Mouse (Mus musculus): ENCODE data around the gene Dmbx1. TPM values are rescaled to one million over a fixed set of nuclear protein-coding genes. Genes with fewer than 3 reads are reported as not detected.

Gene Dmbx1
- polyA plus RNA-seq, 1 experiment from 2014 or later, result not detected

- Histone ChIP-seq H3K4me1 (replicated peaks) (0 out of 2 replicates have a peak, but pooled peaks cover 16% of the 10 kb centered on the region), H3K27ac (ENCODE audit: poor library complexity, severe bottlenecking) (no peak overlapping the region), H3K9ac (no peak overlapping the region), H3K36me3 (no peaks in the 10 kb centered on the region), H3K4me3 (no peak overlapping the region; the same call in 1 of the 2 replicates), H3K9me3 (replicated peaks) (no peaks in the 10 kb centered on the region), H3K27me3 (replicated peaks) (peaks cover 96% of the 10 kb centered on the region), H3K4me2 (0 out of 2 replicates have a peak overlapping the region, but pooled peaks have one; percentile 3)
- ATAC-seq (ENCODE audit: insufficient number of reproducible peaks, low FRiP score), result no peak
- 19% methylated on average over 6 of the region's 6 CpGs for WGBS
Observed at GRCm38 (mm10) chr4:115963751-115964150, 24.0 kb upstream of the Dmbx1 start.

- peak overlapping the region; percentile 68 for H3K9ac ChIP-seq
- under 1% methylated on average over 79 of the region's 79 CpGs for WGBS
- H3K4me1 ChIP-seq (replicated peaks), result 0 out of 2 replicates have a peak, but pooled peaks cover 16% of the 10 kb centered on the region
- no peaks in the 10 kb centered on the region for H3K36me3 ChIP-seq
- H3K27ac ChIP-seq (ENCODE audit: poor library complexity, severe bottlenecking), result no peak overlapping the region
- peak; percentile 40 for ATAC-seq (ENCODE audit: insufficient number of reproducible peaks, low FRiP score)
- H3K9me3 ChIP-seq (replicated peaks), result no peaks in the 10 kb centered on the region
- H3K4me3 ChIP-seq, result peak overlapping the region; percentile 55
- H3K27me3 ChIP-seq (replicated peaks), result peaks cover 95% of the 10 kb centered on the region
- H3K4me2 ChIP-seq, result peak overlapping the region; percentile 93
Observed at GRCm38 (mm10) chr4:115962671-115963412, 23.1 kb upstream of the Dmbx1 start.

GRCm38 (mm10) chr4:115961991-115962390, 22.3 kb upstream of the Dmbx1 start:
- H3K27ac ChIP-seq (ENCODE audit: poor library complexity, severe bottlenecking), result no peak overlapping the region
- ATAC-seq (ENCODE audit: insufficient number of reproducible peaks, low FRiP score), result no peak
- H3K4me2 ChIP-seq, result no peak overlapping the region
- no peak overlapping the region for H3K4me3 ChIP-seq
- no peak overlapping the region for H3K9ac ChIP-seq
- H3K36me3 ChIP-seq, result no peaks in the 10 kb centered on the region
- 0 out of 2 replicates have a peak, but pooled peaks cover 16% of the 10 kb centered on the region for H3K4me1 ChIP-seq (replicated peaks)
- peaks cover 95% of the 10 kb centered on the region for H3K27me3 ChIP-seq (replicated peaks)
- 18% methylated on average over 7 of the region's 7 CpGs for WGBS
- H3K9me3 ChIP-seq (replicated peaks), result no peaks in the 10 kb centered on the region

GRCm38 (mm10) chr4:115959546-115959945, 19.8 kb upstream of the Dmbx1 start:
- ATAC-seq (ENCODE audit: insufficient number of reproducible peaks, low FRiP score), result no peak
- no peaks in the 10 kb centered on the region for H3K9me3 ChIP-seq (replicated peaks)
- no peak overlapping the region for H3K4me3 ChIP-seq
- peaks cover 96% of the 10 kb centered on the region for H3K27me3 ChIP-seq (replicated peaks)
- no peak overlapping the region for H3K27ac ChIP-seq (ENCODE audit: poor library complexity, severe bottlenecking)
- H3K4me2 ChIP-seq, result no peak overlapping the region
- H3K9ac ChIP-seq, result no peak overlapping the region
- H3K36me3 ChIP-seq, result no peaks in the 10 kb centered on the region
- H3K4me1 ChIP-seq (replicated peaks), result peaks cover 11% of the 10 kb centered on the region; the same call in 1 of the 2 replicates

- 6% methylated on average over 3 of the region's 3 CpGs for WGBS
- no peaks in the 10 kb centered on the region; the same call in 1 of the 2 replicates for H3K4me1 ChIP-seq (replicated peaks)
- no peaks in the 10 kb centered on the region for H3K36me3 ChIP-seq
- H3K9ac ChIP-seq, result no peak overlapping the region
- no peak overlapping the region for H3K27ac ChIP-seq (ENCODE audit: poor library complexity, severe bottlenecking)
- no peaks in the 10 kb centered on the region for H3K9me3 ChIP-seq (replicated peaks)
- no peak overlapping the region for H3K4me2 ChIP-seq
- no peak overlapping the region for H3K4me3 ChIP-seq
- peaks cover 97% of the 10 kb centered on the region for H3K27me3 ChIP-seq (replicated peaks)
- no peak for ATAC-seq (ENCODE audit: insufficient number of reproducible peaks, low FRiP score)
Observed at GRCm38 (mm10) chr4:115955494-115955775, 15.7 kb upstream of the Dmbx1 start.

GRCm38 (mm10) chr4:115954656-115955493, 15.1 kb upstream of the Dmbx1 start:
- Histone ChIP-seq H3K9ac (no peak overlapping the region), H3K36me3 (no peaks in the 10 kb centered on the region), H3K4me3 (no peak overlapping the region), H3K27me3 (replicated peaks) (peaks cover 97% of the 10 kb centered on the region), H3K9me3 (replicated peaks) (no peaks in the 10 kb centered on the region), H3K27ac (ENCODE audit: poor library complexity, severe bottlenecking) (no peak overlapping the region), H3K4me2 (peak overlapping the region; percentile 39), H3K4me1 (replicated peaks) (no peaks in the 10 kb centered on the region; the same call in 1 of the 2 replicates)
- ATAC-seq (ENCODE audit: insufficient number of reproducible peaks, low FRiP score), result no peak
- 3% methylated on average over 19 of the region's 19 CpGs for WGBS

- Histone ChIP-seq H3K4me1 (replicated peaks) (no peaks in the 10 kb centered on the region; the same call in 1 of the 2 replicates), H3K9ac (no peak overlapping the region), H3K27ac (ENCODE audit: poor library complexity, severe bottlenecking) (no peak overlapping the region), H3K9me3 (replicated peaks) (no peaks in the 10 kb centered on the region), H3K4me3 (no peak overlapping the region), H3K4me2 (no peak overlapping the region), H3K27me3 (replicated peaks) (peaks cover 96% of the 10 kb centered on the region), H3K36me3 (no peaks in the 10 kb centered on the region)
- 40% methylated on average over 5 of the region's 5 CpGs for WGBS
- ATAC-seq (ENCODE audit: insufficient number of reproducible peaks, low FRiP score), result no peak
Observed at GRCm38 (mm10) chr4:115953559-115953958, 13.8 kb upstream of the Dmbx1 start.

GRCm38 (mm10) chr4:115952758-115953157, 13.0 kb upstream of the Dmbx1 start:
- no peak overlapping the region for H3K4me2 ChIP-seq
- no peak overlapping the region for H3K9ac ChIP-seq
- peaks cover 95% of the 10 kb centered on the region for H3K27me3 ChIP-seq (replicated peaks)
- ATAC-seq (ENCODE audit: insufficient number of reproducible peaks, low FRiP score), result no peak
- no peaks in the 10 kb centered on the region for H3K9me3 ChIP-seq (replicated peaks)
- H3K4me1 ChIP-seq (replicated peaks), result no peaks in the 10 kb centered on the region; the same call in 1 of the 2 replicates
- H3K36me3 ChIP-seq, result no peaks in the 10 kb centered on the region
- no peak overlapping the region for H3K27ac ChIP-seq (ENCODE audit: poor library complexity, severe bottlenecking)
- H3K4me3 ChIP-seq, result no peak overlapping the region
- WGBS, result 12% methylated on average over 6 of the region's 6 CpGs

- Histone ChIP-seq H3K4me1 (replicated peaks) (peaks cover 15% of the 10 kb centered on the region; the same call in 1 of the 2 replicates), H3K36me3 (no peaks in the 10 kb centered on the region), H3K27ac (ENCODE audit: poor library complexity, severe bottlenecking) (no peak overlapping the region), H3K9me3 (replicated peaks) (no peaks in the 10 kb centered on the region), H3K4me2 (peak overlapping the region; percentile 54), H3K27me3 (replicated peaks) (peaks cover 97% of the 10 kb centered on the region), H3K4me3 (peak overlapping the region; percentile 20; the same call in 1 of the 2 replicates), H3K9ac (no peak overlapping the region)
- WGBS, result 2% methylated on average over 41 of the region's 41 CpGs
- ATAC-seq (ENCODE audit: insufficient number of reproducible peaks, low FRiP score), result no peak
Observed at GRCm38 (mm10) chr4:115943669-115944314, 4.1 kb upstream of the Dmbx1 start.

- no peaks in the 10 kb centered on the region for H3K36me3 ChIP-seq
- no peak for ATAC-seq (ENCODE audit: insufficient number of reproducible peaks, low FRiP score)
- H3K4me1 ChIP-seq (replicated peaks), result peaks cover 21% of the 10 kb centered on the region; the same call in 1 of the 2 replicates
- no peak overlapping the region for H3K27ac ChIP-seq (ENCODE audit: poor library complexity, severe bottlenecking)
- WGBS, result 9% methylated on average over 9 of the region's 9 CpGs
- H3K9me3 ChIP-seq (replicated peaks), result no peaks in the 10 kb centered on the region
- no peak overlapping the region for H3K4me3 ChIP-seq
- peaks cover 99% of the 10 kb centered on the region for H3K27me3 ChIP-seq (replicated peaks)
- no peak overlapping the region for H3K9ac ChIP-seq
- no peak overlapping the region for H3K4me2 ChIP-seq
Observed at GRCm38 (mm10) chr4:115941242-115941820, 1.6 kb upstream of the Dmbx1 start.

All from heart, embryonic 12.5 days (tissue).